Mouse (Mus musculus) spleen, postnatal 36 days (tissue): Measurements from ENCODE around the gene Syne1.
A peak's percentile ranks its signal among the peaks of the same experiment; 100 is the strongest.

Experiments used
- DNase-seq, 2 experiments: peaks; one replicate each; pipeline ENCODE4 v3.0.0; 2022; ENCODE audit warnings: low spot score in 2 of 2, mixed read lengths in 1 of 2

Gene Syne1

GRCm38 (mm10) chr10:5153047-5153446, 398.2 kb downstream of the Syne1 start:
- DNase-seq: no peak

- no peak for DNase-seq
These were observed 409.8 kb downstream of the Syne1 start for GRCm38 (mm10) chr10:5141471-5141870.

DNA sequence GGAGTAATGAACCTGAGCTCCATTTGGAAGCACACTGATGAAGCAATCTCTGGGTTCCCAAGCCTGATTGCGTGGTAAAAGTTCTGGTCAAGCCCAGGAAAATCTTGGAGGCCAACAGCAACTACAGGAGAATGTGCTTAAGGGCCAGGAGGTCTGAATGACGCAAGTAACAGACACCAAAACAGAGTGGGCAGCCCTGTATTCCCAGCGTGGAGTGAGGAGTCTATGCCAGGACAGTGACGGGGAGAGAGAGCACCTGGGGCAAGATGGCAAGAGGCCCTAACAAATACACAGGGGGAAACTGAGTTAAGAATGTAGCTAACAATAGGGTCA, 411.4 kb downstream of the Syne1 start:
- DNase-seq: no peak

- no peak for DNase-seq
These were observed 411.9 kb downstream of the Syne1 start for GRCm38 (mm10) chr10:5139246-5139931.

DNA sequence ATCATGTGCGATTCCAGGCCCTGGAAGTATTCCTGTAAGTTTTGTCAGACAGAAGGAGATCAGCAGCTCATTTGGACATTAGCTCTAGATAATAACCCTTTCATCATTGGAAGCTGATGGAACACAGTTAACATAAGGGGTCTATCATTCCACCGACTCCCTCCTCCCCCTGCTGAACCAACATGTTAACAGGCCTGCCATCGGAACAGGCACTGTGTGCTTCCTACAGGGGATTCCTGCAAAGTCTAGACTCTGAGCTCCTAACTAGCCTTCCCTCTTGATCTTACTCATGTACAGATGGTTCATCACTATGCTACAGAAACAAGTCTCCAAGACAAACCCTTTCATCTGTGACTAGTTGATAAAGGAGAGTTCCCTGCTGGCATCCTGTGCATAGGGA, 419.2 kb downstream of the Syne1 start:
- DNase-seq: no peak

GRCm38 (mm10) chr10:5130495-5130894, 420.8 kb downstream of the Syne1 start:
- DNase-seq: no peak

DNA sequence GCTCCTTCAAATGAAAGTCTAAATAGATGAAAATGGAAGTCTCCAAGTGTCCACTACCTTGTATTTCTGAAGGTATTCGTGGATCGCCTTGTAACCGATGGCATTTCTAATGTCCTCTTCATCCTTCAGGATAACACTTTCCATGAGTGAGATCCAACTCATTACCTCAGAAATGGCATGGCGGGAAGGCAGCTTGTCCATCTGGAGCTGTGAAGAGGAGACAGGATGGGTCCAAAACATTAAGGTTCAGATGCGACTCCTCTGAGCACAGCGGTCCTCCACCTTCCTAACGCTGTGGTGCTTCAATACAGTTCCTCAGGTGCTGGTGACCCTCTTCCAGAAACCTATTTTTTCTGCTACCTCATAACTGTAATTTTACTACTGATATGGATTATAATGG, 426.5 kb downstream of the Syne1 start:
- DNase-seq: no peak

DNA sequence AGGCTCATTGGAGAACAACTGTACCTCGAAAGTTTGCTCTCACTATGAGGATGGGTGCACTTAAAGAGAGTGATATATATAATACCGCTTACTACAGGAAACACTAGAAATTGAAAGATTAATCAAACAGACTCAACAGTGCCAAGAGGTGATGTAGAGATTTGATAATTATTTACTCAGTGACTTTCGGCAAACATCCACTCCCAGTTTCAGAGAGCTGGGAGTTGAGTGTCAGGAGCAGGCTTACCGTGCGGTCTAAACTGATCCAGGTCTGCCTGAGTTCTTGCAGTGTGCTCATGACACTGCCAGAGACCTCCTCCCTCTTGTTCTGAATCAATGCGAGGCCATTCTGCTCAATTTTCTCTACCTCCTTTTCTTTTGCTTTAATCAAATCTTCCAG, 434.6 kb downstream of the Syne1 start:
- no peak for DNase-seq

GRCm38 (mm10) chr10:5116155-5116554, 435.1 kb downstream of the Syne1 start:
- no peak for DNase-seq

DNA sequence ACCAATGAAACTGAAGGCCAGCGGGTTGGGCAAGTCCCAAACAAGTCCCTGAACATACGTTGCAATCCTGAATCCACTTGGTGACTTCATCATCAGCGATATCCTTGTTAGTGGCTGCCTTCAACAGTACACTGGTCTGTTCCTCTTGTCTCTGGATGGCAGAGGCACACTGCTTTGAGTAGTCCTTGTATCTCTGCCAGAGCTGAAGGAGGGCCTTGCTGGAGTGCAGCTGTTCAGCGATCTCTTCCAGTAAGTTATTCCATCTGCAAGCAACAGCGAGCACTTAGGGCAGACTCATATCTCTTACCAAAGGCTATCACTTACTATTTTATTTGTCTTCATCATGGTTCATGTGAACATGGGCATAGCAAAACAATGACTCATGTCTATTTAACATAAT, 440.5 kb downstream of the Syne1 start:
- DNase-seq: no peak

DNA sequence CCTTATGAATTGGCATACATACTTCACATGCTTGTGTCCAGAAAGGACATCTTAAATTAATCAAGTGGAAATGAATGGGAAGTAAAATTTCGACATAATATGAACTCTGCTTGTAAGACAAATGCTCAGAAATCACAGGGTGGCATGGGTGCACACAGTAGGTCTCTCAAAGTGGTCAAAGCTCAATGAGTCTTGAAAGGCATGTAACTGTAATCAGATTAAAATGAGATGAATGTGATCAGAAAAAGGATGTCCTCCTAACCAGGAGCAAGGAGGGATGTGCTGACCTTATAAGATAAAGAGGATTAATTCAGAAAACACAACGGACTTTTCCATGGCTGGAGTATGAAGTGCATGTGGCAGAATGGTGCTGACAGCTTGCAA, 453.5 kb downstream of the Syne1 start:
- no peak for DNase-seq

DNA sequence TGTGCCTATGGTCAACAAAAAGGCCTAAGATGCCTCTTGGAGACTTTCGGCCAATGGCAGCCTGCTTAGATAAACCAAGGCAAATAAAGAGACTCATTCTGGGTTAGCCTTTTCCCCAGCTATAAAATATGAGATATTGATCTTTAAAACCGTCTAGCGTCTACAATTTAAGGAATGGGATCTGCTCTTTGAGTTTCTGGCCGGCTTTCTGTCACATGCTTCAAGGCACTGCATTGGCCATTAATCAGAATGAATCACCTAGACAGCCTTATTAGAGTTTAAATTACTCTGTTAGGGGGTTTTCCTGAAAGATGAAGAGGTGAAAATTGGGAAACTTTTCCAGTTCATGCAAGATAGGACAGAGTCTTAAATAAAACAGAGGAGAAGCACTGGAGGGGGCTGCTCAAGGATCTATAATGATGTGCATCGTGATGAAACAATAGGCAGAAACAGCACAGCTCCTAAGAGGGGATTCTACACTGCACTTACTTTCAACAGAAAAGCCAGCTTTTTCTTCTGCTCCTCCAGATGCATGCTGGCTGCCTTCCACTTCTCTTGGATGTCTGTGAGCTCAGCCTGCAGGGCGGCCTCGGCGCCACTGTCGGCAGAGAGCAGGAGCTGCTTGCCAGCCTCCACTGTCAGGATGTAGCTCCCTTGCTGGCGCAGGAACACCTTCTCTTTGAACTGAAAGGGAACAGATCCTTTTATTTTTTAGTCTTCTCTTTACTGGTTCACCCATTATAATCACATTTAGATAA, 454.1 kb downstream of the Syne1 start:
- DNase-seq: no peak

DNA sequence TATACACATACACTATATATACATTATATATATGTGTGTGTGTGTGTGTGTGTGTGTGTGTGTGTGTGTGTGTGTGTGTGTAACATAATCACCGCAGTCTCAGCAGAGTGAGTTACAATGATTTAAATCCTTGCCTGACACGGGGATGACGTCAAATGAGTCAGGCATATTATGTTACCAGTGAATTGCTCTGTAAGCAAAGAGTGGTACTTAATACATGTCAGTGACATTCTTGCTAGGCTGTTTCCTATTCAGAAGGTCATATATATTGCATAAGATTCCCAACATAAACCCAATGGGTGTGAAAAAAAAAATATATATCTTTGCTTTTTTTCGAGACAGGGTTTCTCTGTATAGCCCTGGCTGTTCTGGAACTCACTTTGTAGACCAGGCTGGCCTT, 462.1 kb downstream of the Syne1 start:
- DNase-seq: no peak

- DNase-seq: no peak
These were observed 463.9 kb downstream of the Syne1 start for GRCm38 (mm10) chr10:5087336-5087735.

- no peak for DNase-seq
These were observed 465.0 kb downstream of the Syne1 start for GRCm38 (mm10) chr10:5086329-5086728.

GRCm38 (mm10) chr10:5085792-5086191, 465.5 kb downstream of the Syne1 start:
- DNase-seq: no peak

DNA sequence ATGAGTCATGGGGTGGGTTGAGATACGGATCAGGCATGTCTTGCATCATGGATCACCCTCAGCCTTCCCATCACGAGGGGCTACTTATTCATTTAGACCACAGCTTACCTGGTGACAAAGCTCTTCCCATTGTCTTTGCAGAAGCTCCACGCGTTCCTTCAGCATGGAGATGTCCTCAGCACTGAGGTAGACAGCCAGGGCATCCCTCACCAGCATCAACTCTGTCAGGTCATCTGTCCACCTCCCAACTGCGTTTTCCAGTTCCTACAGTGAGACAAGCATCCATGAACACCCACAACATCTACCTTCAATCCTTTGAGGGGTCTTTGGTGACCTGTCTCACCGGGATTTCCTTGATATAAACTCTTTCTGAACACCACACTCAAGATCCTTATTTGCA, 467.6 kb downstream of the Syne1 start:
- DNase-seq: no peak

DNA sequence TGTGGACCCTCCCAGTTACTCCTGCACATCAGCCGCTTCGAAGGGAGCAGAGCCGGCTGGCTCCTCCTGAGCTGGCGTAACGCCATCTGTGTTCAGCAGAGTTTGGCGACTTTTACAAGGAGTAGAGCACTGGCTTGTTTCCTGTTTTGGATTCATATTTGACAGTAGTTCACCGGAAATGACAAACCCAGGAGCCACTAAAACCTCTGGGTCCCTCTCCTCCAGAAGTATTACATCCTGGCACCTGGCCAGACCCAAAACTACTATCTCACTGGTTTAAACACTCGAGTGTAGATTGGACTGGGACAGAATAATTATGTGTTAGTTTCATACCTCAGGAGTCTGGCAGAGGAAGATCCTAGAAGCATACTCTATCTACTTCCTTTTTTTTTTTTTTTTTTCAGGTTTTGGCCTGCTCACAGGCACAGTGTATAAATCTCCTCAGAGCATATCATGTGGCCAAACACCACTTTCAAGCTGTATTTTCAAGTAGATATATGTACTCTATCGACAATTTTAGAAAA, 471.3 kb downstream of the Syne1 start:
- DNase-seq: peak in 1 of 2 experiments; percentile 3

GRCm38 (mm10) chr10:5075724-5076123, 475.6 kb downstream of the Syne1 start:
- no peak for DNase-seq

DNA sequence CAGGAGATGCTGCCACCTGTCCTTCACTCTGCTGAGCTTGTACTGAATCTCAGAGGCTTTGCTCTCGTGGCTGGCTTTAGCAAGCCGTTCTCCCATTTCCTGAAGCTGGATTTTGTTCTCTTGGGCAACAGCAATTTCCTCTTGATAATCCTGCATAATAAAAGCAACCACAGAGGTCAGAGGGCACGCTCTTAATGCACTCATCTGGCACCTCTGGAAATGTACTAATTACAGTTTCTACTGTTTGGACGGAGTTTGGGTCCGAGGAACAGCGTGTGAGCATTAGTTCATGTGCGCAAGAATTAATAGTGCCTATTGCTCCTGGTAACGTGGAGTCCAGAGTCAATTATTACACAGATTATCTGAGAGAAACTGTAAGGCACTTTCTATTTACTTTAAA, 479.2 kb downstream of the Syne1 start:
- no peak for DNase-seq

DNA sequence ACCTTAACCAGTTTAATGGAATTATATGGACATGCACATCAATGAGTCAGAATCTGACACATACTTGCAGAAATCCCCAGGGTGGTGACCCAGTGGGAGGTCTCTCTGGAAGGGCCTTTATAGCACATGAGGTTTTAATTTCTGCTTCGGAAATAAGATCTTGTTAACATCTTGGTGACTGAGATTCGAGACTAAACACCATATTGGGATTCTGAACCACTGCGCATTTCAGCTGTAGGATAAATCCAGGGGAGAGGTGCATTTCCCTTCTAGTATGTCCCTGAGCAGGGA, 480.4 kb downstream of the Syne1 start:
- no peak for DNase-seq

GRCm38 (mm10) chr10:5070168-5070940, 480.9 kb downstream of the Syne1 start:
- DNase-seq: no peak
